Mouse (Mus musculus) thymus, postnatal 4 days (tissue): ENCODE results near the gene Spata3.

ENCODE experiments used
- DNase-seq: peaks from one replicate; pipeline ENCODE4 v3.0.0; 2021

The Spata3 gene

DNA sequence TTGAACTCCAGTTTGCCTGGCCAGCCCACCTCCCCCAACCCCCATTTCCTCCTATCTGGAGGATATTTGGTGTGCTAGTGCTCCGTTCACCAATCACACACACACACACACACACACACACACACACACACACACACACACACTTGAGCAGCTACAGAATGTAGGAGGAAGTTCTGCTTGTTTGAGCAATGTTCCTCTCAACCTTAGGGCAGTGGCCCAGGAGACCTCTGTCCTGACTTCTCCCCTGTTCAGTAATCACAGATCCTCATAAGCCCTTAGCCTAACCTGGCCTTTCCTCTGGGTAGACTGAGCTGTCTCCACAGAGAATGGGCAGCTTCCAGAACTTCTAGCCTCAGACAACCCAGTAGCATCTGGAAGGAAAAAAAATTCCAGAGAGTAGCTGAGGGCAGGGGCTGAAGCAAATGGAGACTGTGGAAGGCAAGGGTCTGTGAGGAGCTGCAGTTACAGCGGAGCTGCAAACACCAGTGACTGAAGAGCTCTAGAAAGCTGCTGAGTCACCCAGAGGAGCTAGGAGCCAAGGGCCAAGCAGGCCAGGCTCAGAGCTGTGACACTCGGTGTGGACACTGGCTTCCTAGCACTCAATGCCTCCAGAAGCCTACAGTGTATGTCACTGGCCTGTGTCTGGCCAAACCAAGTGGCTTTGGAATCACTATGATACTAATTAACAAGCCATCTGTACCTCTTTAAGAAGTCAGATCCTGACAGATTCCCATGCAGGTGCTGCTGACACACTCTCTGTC is 21.8 kb downstream of the Spata3 start:
- DNase-seq: no peak

GRCm38 (mm10) chr1:86040131-86040530 is 23.5 kb downstream of the Spata3 start:
- no peak for DNase-seq

DNA sequence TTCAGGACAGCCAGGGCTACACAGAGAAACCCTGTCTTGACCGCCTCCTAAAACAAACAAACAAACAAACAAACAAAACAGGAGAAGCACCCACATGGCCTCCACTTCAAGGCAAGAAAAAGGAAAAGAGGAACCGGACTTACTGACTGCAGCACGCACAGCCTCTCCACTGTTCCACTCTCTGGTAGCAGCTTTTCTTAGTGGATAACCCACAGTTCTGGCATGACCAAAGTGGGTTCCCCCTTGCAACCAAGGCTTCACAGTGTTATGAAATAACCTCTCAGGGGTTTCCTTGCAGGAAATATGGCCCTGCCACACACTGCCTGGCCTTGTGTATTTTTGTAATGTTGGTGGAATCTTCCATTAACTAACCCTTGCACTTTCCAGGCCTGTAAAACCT is 24.2 kb downstream of the Spata3 start:
- DNase-seq: no peak

- no peak for DNase-seq
These were observed 28.4 kb downstream of the Spata3 start for GRCm38 (mm10) chr1:86045056-86045455.

- peak; percentile 51 for DNase-seq
These were observed 29.5 kb downstream of the Spata3 start, which contains the start of gene 2810459M11Rik for GRCm38 (mm10) chr1:86045848-86046805. TSS of gene 2810459M11Rik (plus strand) at chr1:86045863.

DNA sequence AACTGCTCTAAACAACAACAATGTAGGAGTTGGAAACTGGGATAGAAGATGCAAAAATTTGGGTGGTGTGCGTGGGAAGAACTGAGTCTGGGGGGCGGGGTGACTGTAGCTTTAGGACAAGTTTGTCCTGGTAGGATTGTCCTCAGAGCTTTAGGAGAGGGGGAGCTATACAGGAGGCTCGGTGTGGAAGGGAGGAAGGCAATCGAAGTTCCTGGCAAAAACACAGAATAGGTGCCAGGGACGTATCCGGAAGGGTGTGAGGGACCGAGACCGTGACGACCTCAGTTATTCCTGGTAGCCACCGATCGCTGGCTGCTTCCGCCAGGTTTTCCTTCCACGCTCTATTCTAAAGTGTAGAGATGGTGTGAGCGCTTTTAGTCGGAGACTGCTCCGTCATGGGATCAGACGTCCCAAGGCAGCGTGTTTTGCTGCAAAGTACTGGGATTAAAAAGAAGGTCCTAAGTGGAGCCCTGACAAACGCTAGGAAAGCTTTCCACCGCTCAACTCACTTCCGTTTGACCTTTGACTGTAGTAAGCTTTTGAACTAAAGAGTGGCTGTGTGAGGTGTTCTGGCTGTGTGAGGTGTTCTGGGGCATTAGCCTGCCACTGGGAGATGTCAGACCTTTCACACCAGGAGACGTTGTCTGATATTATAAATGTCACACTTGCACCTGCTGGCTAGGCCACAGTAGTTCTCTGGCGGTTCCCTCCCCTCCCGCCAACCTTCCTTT is 30.4 kb downstream of the Spata3 start:
- no peak for DNase-seq

GRCm38 (mm10) chr1:86048231-86048630 is 31.6 kb downstream of the Spata3 start:
- no peak for DNase-seq

GRCm38 (mm10) chr1:86048744-86049143 is 32.1 kb downstream of the Spata3 start:
- no peak for DNase-seq

DNA sequence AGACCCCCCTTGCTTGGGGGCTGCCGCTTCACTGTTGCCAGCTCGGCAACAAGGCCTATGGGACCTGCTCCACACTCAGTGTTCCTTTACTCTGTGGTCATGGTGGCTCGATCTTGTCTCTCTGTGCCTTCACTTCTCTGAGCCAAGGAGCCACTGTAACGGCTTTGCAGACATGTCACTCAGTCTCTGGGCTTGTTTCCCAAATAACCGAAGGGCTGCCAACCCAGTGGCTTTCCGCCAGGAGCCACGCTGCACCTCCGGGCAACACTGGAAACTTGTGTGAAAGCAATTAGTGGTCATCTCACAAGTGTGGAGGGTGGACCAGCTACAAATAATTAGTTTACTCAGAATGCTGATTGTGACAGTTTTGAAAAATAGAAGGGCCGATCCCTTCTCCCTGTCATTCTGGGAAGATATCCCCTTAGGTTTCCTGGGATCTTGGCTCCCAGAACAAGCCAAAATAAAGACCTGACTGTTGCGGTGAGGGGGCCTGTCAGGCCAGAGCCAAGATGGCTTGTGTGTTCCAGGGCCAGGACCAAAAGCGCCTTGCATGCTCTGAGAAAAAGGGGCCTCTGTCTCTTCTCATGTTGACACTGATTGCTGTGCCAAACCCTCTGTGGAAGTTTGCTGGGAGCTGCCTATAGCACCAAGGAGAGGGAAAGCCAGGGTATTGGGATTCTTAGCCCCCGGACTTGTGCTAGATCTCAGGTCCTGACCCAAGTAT is 36.7 kb downstream of the Spata3 start:
- DNase-seq: no peak

- no peak for DNase-seq
These were observed 38.3 kb downstream of the Spata3 start for GRCm38 (mm10) chr1:86054943-86055342.

- DNase-seq: no peak
These were observed 39.7 kb downstream of the Spata3 start for GRCm38 (mm10) chr1:86056284-86056683.

GRCm38 (mm10) chr1:86058856-86059769 is 42.5 kb downstream of the Spata3 start:
- DNase-seq: peak; percentile 96

GRCm38 (mm10) chr1:86062523-86062922 is 45.9 kb downstream of the Spata3 start:
- no peak for DNase-seq

DNA sequence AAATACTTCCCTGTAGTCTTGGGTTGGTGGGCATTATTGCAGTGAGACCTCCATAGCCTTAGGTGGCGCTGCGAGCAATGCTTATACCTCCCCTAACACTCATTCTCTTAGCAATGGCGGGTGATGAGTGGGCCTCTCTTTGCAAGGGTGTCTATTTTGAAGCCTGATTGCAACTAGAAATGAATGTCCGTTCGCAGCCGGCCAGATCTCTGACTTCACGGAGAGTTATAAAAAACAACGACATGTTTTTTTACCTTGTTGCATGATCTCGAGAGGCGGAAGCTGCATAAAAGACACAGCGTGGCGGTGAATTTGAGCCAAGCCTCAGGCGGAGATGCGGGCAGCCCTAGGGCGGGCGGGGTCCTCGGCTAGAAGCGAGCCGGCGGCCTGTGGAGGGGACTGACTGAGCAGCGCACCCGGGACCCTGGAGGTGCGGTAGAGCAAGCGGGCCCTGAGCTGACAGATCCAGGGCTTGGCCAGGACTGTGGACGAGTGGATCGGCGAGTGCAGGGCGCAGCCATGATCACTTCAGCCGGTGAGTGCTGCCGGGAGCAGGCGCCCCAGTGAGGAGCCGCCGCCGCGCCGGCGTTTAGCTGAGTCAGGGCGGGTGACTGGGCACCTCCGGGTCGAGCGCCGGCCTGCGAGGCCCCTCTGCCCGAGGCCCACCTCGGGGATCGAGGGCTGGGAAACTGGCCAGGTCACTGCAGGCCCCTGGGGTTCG is 47.8 kb downstream of the Spata3 start, which contains the start of gene Psmd1:
Psmd1 (plus strand) TSS at position 117 of the 721 bp plus-strand sequence.
- peak; percentile 92 for DNase-seq

GRCm38 (mm10) chr1:86076565-86076964 is 59.9 kb downstream of the Spata3 start:
- DNase-seq: no peak
